Mouse (Mus musculus) G1E (cell line): ENCODE results near the gene Itga3. TPM values are rescaled to one million over a fixed set of nuclear protein-coding genes. Genes with fewer than 3 reads are reported as not detected.

Experiments used
- ATAC-seq: 2 replicates; pipeline ENCODE4 v1.8.0; 2016; ENCODE audit warnings: mild to moderate bottlenecking; ENCODE audit not compliant: insufficient number of reproducible peaks, poor library complexity, low FRiP score, severe bottlenecking; ENCODE audit errors: extremely low read depth
- DNase-seq: peaks from one replicate; pipeline ENCODE4 v3.0.0; 2012; ENCODE audit warnings: low spot score
- H3K27me3 ChIP-seq: 2 replicates; pipeline ENCODE4 v1.6.1; 2012; ENCODE audit warnings: mild to moderate bottlenecking, low read length, inconsistent platforms; ENCODE audit not compliant: insufficient read depth
- H3K36me3 ChIP-seq: replicated peaks from 2 replicates; pipeline ENCODE3; 2012; ENCODE audit warnings: mild to moderate bottlenecking, inconsistent platforms
- H3K4me1 ChIP-seq: 2 replicates; pipeline ENCODE4 v1.6.1; 2012; ENCODE audit warnings: low read depth, low read length, inconsistent platforms, mixed read lengths; ENCODE audit not compliant: insufficient read depth
- H3K4me3 ChIP-seq: 2 replicates; pipeline ENCODE4 v1.5.1; 2012; ENCODE audit warnings: low read depth, mild to moderate bottlenecking, inconsistent platforms, low read length, moderate library complexity, mixed read lengths
- H3K9me3 ChIP-seq: replicated peaks from 2 replicates; pipeline ENCODE4 v1.6.1; 2012; ENCODE audit warnings: inconsistent platforms
- CTCF ChIP-seq: IDR thresholded peaks from 2 replicates; pipeline ENCODE4 v1.5.1; 2012; ENCODE audit warnings: low read depth, low read length, inconsistent platforms, mixed read lengths
- GATA1 ChIP-seq: IDR thresholded peaks from 2 replicates; pipeline ENCODE4 v1.6.1; 2012; ENCODE audit warnings: borderline replicate concordance, low read length, inconsistent platforms, mixed read lengths
- GATA2 ChIP-seq: IDR thresholded peaks from 2 replicates; pipeline ENCODE4 v1.6.1; 2012; ENCODE audit warnings: low read depth, low read length, inconsistent platforms, borderline replicate concordance
- POLR2AphosphoS5 ChIP-seq: IDR thresholded peaks from 2 replicates; pipeline ENCODE4 v1.6.1; 2012; ENCODE audit warnings: low read depth, low read length, inconsistent platforms; ENCODE audit not compliant: insufficient replicate concordance
- TAL1 ChIP-seq: conservative IDR thresholded peaks from 2 replicates; pipeline ENCODE4 v1.6.1; 2012; ENCODE audit warnings: low read depth, low read length, inconsistent platforms, mixed read lengths
- polyA plus RNA-seq: library from polyadenylated mRNA; stranded (reverse); fragments of >175 nt; gene quantifications from 2 replicates; pipeline ENCODE4 v1.2.3, GENCODE M21; 2012
- total RNA-seq, 2 experiments: library from RNA; stranded (forward) in 1 of 2; stranded (reverse) in 1 of 2; fragments of 200-1000 nt in 1 of 2; fragments of >200 nt in 1 of 2; fragmentation: Nextera tagmentation in 1 of 2; gene quantifications; 2 replicates each; pipeline ENCODE4 v1.2.3; 2014 to 2017

Itga3 gene
- total and polyA plus RNA-seq, 3 experiments, result 0.27 TPM; not detected in 2

- ATAC-seq (peak; percentile 84), DNase-seq (no peak)
- Histone ChIP-seq H3K9me3 (no peaks in the 10 kb centered on the region), H3K36me3 (no peaks in the 10 kb centered on the region), H3K27me3 (peaks cover 38% of the 10 kb centered on the region), H3K4me1 (peaks cover 4% of the 10 kb centered on the region), H3K4me3 (no peak overlapping the region)
- TF ChIP-seq POLR2AphosphoS5, result no peak
- TF ChIP-seq TAL1, result no peak; the same call in 1 of the 2 replicates
- TF ChIP-seq GATA2, result no peak
- TF ChIP-seq GATA1, result no peak
- no peak for TF ChIP-seq CTCF
These were observed 27.7 kb upstream of the Itga3 start for GRCm38 (mm10) chr11:95104266-95104665.

GRCm38 (mm10) chr11:95102161-95102904 lies 25.7 kb upstream of the Itga3 start:
- no peak overlapping the region for H3K4me3 ChIP-seq
- no peak for TF ChIP-seq CTCF
- no peaks in the 10 kb centered on the region for H3K9me3 ChIP-seq
- H3K27me3 ChIP-seq, result peaks cover 33% of the 10 kb centered on the region
- no peak for DNase-seq
- H3K36me3 ChIP-seq, result no peaks in the 10 kb centered on the region
- H3K4me1 ChIP-seq, result peaks cover 4% of the 10 kb centered on the region
- ATAC-seq, result no peak

- DNase-seq (no peak), ATAC-seq (no peak)
- H3K27me3 ChIP-seq, result peaks cover 29% of the 10 kb centered on the region
- peaks cover 4% of the 10 kb centered on the region for H3K4me1 ChIP-seq
- H3K9me3 ChIP-seq, result no peaks in the 10 kb centered on the region
- no peak overlapping the region for H3K4me3 ChIP-seq
- H3K36me3 ChIP-seq, result no peaks in the 10 kb centered on the region
- TF ChIP-seq CTCF (no peak), GATA2 (no peak), GATA1 (no peak), TAL1 (no peak), POLR2AphosphoS5 (no peak)
These were observed 24.6 kb upstream of the Itga3 start for GRCm38 (mm10) chr11:95101071-95101788.

GRCm38 (mm10) chr11:95100393-95100792 lies 23.8 kb upstream of the Itga3 start:
- peaks cover 22% of the 10 kb centered on the region for H3K27me3 ChIP-seq
- TF ChIP-seq POLR2AphosphoS5 (no peak), GATA1 (no peak), CTCF (no peak), TAL1 (no peak), GATA2 (no peak)
- ATAC-seq, result no peak
- H3K36me3 ChIP-seq, result no peaks in the 10 kb centered on the region
- peaks cover 4% of the 10 kb centered on the region for H3K4me1 ChIP-seq
- no peak overlapping the region for H3K4me3 ChIP-seq
- H3K9me3 ChIP-seq, result no peaks in the 10 kb centered on the region
- DNase-seq, result no peak

GRCm38 (mm10) chr11:95098346-95099095 lies 21.9 kb upstream of the Itga3 start:
- ATAC-seq (no peak), DNase-seq (no peak)
- H3K9me3 ChIP-seq, result no peaks in the 10 kb centered on the region
- no peak overlapping the region for H3K4me3 ChIP-seq
- peaks cover 20% of the 10 kb centered on the region for H3K27me3 ChIP-seq
- no peak for TF ChIP-seq CTCF
- TF ChIP-seq POLR2AphosphoS5, result no peak
- no peak for TF ChIP-seq TAL1
- no peak for TF ChIP-seq GATA1
- TF ChIP-seq GATA2, result no peak
- no peaks in the 10 kb centered on the region for H3K4me1 ChIP-seq
- H3K36me3 ChIP-seq, result no peaks in the 10 kb centered on the region

GRCm38 (mm10) chr11:95097889-95098288 lies 21.3 kb upstream of the Itga3 start:
- Histone ChIP-seq H3K36me3 (no peaks in the 10 kb centered on the region), H3K9me3 (no peaks in the 10 kb centered on the region), H3K27me3 (peaks cover 20% of the 10 kb centered on the region), H3K4me1 (no peaks in the 10 kb centered on the region), H3K4me3 (no peak overlapping the region)
- TF ChIP-seq CTCF (no peak), TAL1 (no peak), GATA2 (no peak), GATA1 (no peak), POLR2AphosphoS5 (no peak)
- DNase-seq (no peak), ATAC-seq (no peak)
